Mouse (Mus musculus): ENCODE data around the gene Tspyl3. TPM values are rescaled to one million over a fixed set of nuclear protein-coding genes. Genes with fewer than 3 reads are reported as not detected.

Tspyl3 gene
- polyA plus RNA-seq, 1 experiment from 2014 or later: 20.8 TPM

- Histone ChIP-seq H3K36me3 (peaks cover 8% of the 10 kb centered on the region; the same call in 1 of the 2 replicates), H3K27me3 (no peaks in the 10 kb centered on the region), H3K9me3 (no peaks in the 10 kb centered on the region), H3K9ac (no peak overlapping the region), H3K27ac (replicated peaks) (no peak overlapping the region), H3K4me2 (no peak overlapping the region), H3K4me1 (replicated peaks) (peaks cover 15% of the 10 kb centered on the region), H3K4me3 (no peak overlapping the region)
- no peak for ATAC-seq (ENCODE audit: low read depth)
- 89% methylated on average over 4 of the region's 4 CpGs for WGBS
Measured at GRCm38 (mm10) chr2:153221620-153222019, 3.6 kb downstream of the Tspyl3 start.

GRCm38 (mm10) chr2:153218516-153218915 is 6.7 kb downstream of the Tspyl3 start:
- H3K4me3 ChIP-seq: no peak overlapping the region
- H3K27ac ChIP-seq (replicated peaks): no peak overlapping the region
- no peak for ATAC-seq (ENCODE audit: low read depth)
- 73% methylated on average over 3 of the region's 3 CpGs for WGBS
- H3K9me3 ChIP-seq: no peaks in the 10 kb centered on the region
- H3K9ac ChIP-seq: no peak overlapping the region
- no peaks in the 10 kb centered on the region for H3K27me3 ChIP-seq
- peaks cover 8% of the 10 kb centered on the region; the same call in 1 of the 2 replicates for H3K36me3 ChIP-seq
- no peaks in the 10 kb centered on the region for H3K4me1 ChIP-seq (replicated peaks)
- no peak overlapping the region for H3K4me2 ChIP-seq

DNA sequence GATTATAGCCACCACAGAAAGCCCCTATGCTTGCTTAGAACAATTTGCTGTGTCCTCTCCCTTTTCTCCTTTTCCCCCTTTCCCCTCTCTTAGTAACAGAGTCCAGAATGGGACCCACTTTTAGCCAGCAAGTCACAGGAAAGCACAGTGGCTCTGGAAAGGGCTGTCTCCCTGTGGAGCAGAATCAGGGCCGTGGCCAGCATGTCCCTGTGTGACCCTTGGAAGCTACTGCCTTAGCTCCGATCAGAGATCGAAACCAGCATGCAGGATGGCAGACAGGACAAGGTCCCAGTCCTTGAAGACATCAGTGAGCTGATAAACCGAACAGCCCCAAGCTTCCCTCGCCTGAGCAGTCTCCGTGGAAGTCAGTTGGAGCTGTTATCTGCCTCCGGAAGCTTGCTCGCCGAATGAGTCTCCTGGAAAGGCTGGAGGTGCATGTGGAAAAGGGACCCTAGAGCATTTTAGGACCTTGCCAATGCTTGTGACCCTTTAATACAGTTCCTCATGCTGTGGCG is 7.4 kb downstream of the Tspyl3 start:
- Histone ChIP-seq H3K9ac (no peak overlapping the region), H3K27ac (replicated peaks) (no peak overlapping the region), H3K4me3 (no peak overlapping the region), H3K9me3 (no peaks in the 10 kb centered on the region), H3K4me1 (replicated peaks) (no peaks in the 10 kb centered on the region), H3K27me3 (no peaks in the 10 kb centered on the region), H3K36me3 (peaks cover 8% of the 10 kb centered on the region; the same call in 1 of the 2 replicates), H3K4me2 (no peak overlapping the region)
- no peak for ATAC-seq (ENCODE audit: low read depth)
- WGBS: 89% methylated on average over 10 of the region's 10 CpGs

DNA sequence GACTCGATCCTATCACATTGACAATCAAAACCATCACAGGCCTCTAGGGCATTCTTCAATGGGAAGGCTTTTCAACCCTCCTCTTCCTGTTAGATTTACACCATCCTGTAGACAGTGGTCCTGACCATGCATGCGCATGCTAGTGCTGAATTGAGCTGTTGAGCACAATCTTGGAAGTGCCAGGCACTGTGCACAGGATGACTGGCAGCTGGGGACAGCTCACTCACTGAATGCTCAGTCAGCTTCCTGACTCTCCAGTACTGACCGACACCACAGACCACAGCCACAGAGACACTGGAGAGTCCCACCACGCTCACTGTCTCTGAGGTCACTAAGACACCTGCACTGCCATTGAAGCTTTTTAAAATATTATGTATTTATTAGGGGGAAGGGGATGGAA is 9.8 kb downstream of the Tspyl3 start:
- 87% methylated on average over 4 of the region's 4 CpGs for WGBS
- H3K27me3 ChIP-seq: no peaks in the 10 kb centered on the region
- H3K4me3 ChIP-seq: no peak overlapping the region
- no peaks in the 10 kb centered on the region for H3K4me1 ChIP-seq (replicated peaks)
- no peak overlapping the region for H3K4me2 ChIP-seq
- H3K9me3 ChIP-seq: no peaks in the 10 kb centered on the region
- ATAC-seq (ENCODE audit: low read depth): no peak
- H3K36me3 ChIP-seq: 0 out of 2 replicates have a peak, but pooled peaks cover 10% of the 10 kb centered on the region
- no peak overlapping the region for H3K9ac ChIP-seq
- H3K27ac ChIP-seq (replicated peaks): no peak overlapping the region

- Histone ChIP-seq H3K4me2 (no peak overlapping the region), H3K9ac (no peak overlapping the region), H3K27me3 (no peaks in the 10 kb centered on the region), H3K36me3 (peaks cover 16% of the 10 kb centered on the region), H3K4me3 (no peak overlapping the region), H3K9me3 (no peaks in the 10 kb centered on the region), H3K27ac (replicated peaks) (no peak overlapping the region), H3K4me1 (replicated peaks) (no peaks in the 10 kb centered on the region)
- 87% methylated on average over 6 of the region's 6 CpGs for WGBS
- no peak for ATAC-seq (ENCODE audit: low read depth)
Measured at GRCm38 (mm10) chr2:153214771-153215259, 10.4 kb downstream of the Tspyl3 start.

GRCm38 (mm10) chr2:153213351-153213750 is 11.9 kb downstream of the Tspyl3 start:
- Histone ChIP-seq H3K4me3 (no peak overlapping the region), H3K27ac (replicated peaks) (no peak overlapping the region), H3K9ac (no peak overlapping the region), H3K36me3 (peaks cover 31% of the 10 kb centered on the region), H3K4me2 (no peak overlapping the region), H3K27me3 (no peaks in the 10 kb centered on the region), H3K4me1 (replicated peaks) (no peaks in the 10 kb centered on the region), H3K9me3 (no peaks in the 10 kb centered on the region)
- no peak for ATAC-seq (ENCODE audit: low read depth)
- 88% methylated on average over 4 of the region's 4 CpGs for WGBS

GRCm38 (mm10) chr2:153211451-153211850 is 13.8 kb downstream of the Tspyl3 start:
- Histone ChIP-seq H3K4me2 (no peak overlapping the region), H3K27ac (replicated peaks) (no peak overlapping the region), H3K27me3 (no peaks in the 10 kb centered on the region), H3K4me3 (no peak overlapping the region), H3K4me1 (replicated peaks) (no peaks in the 10 kb centered on the region), H3K9me3 (no peaks in the 10 kb centered on the region), H3K36me3 (peaks cover 49% of the 10 kb centered on the region), H3K9ac (no peak overlapping the region)
- WGBS: 91% methylated on average over 5 of the region's 5 CpGs
- ATAC-seq (ENCODE audit: low read depth): no peak

GRCm38 (mm10) chr2:153209286-153209685 is 16.0 kb downstream of the Tspyl3 start:
- Histone ChIP-seq H3K4me2 (no peak overlapping the region), H3K9me3 (no peaks in the 10 kb centered on the region), H3K36me3 (peaks cover 70% of the 10 kb centered on the region), H3K4me3 (no peak overlapping the region), H3K27me3 (no peaks in the 10 kb centered on the region), H3K4me1 (replicated peaks) (no peaks in the 10 kb centered on the region), H3K9ac (no peak overlapping the region), H3K27ac (replicated peaks) (no peak overlapping the region)
- 86% methylated on average over 5 of the region's 5 CpGs for WGBS
- no peak for ATAC-seq (ENCODE audit: low read depth)

DNA sequence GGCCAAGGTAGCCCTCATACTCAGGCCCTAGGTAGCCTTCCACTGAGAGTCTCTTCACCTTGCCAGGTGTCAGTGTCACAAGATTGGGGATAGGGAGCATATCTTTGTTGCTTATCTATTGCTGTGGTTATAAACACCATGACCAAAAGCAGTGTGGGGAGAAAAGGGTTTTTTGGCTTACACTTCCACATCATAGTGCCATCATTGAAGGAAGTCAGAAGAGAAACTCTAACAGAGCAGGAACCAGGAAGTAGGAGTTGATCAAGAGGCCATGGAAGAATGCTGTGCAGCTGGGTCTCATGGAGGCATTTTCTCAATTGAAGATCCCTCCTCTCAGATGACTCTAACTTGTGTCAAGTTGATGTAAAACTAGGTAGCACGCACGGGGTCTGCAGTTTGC is 17.1 kb downstream of the Tspyl3 start:
- no peak overlapping the region for H3K27ac ChIP-seq (replicated peaks)
- H3K4me2 ChIP-seq: no peak overlapping the region
- no peaks in the 10 kb centered on the region for H3K27me3 ChIP-seq
- no peak for ATAC-seq (ENCODE audit: low read depth)
- no peaks in the 10 kb centered on the region for H3K9me3 ChIP-seq
- 97% methylated on average over 2 of the region's 2 CpGs for WGBS
- H3K9ac ChIP-seq: no peak overlapping the region
- H3K4me3 ChIP-seq: no peak overlapping the region
- H3K36me3 ChIP-seq: peaks cover 80% of the 10 kb centered on the region
- no peaks in the 10 kb centered on the region for H3K4me1 ChIP-seq (replicated peaks)

- Histone ChIP-seq H3K9me3 (no peaks in the 10 kb centered on the region), H3K4me2 (no peak overlapping the region), H3K9ac (no peak overlapping the region), H3K4me1 (replicated peaks) (no peaks in the 10 kb centered on the region), H3K27ac (replicated peaks) (no peak overlapping the region), H3K27me3 (no peaks in the 10 kb centered on the region), H3K36me3 (peaks cover 87% of the 10 kb centered on the region), H3K4me3 (no peak overlapping the region)
- no peak for ATAC-seq (ENCODE audit: low read depth)
- 63% methylated on average over 1 of the region's 1 CpGs for WGBS
Measured at GRCm38 (mm10) chr2:153202766-153203165, 22.5 kb downstream of the Tspyl3 start.

DNA sequence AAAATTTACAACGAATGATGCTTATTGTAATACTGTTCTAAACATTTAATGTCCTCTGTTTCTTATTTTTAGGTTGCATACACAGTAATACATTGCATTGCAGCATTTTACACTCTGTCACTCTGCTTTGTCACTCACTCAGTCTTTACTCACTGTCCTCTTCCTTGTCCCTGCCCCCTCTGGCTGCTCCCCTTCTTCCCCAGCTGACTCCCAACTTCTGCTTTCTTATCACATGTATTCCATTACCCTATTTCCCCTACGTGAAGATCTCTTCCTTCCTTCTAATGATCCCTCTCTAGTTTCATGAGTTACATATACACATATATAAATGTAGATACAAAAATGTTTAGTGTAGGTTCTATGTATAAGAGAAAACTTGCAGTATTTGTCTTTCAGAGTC is 26.1 kb downstream of the Tspyl3 start:
- H3K4me3 ChIP-seq: no peak overlapping the region
- no peak overlapping the region for H3K9ac ChIP-seq
- H3K27ac ChIP-seq (replicated peaks): no peak overlapping the region
- ATAC-seq (ENCODE audit: low read depth): no peak
- no peak overlapping the region for H3K4me2 ChIP-seq
- H3K4me1 ChIP-seq (replicated peaks): no peaks in the 10 kb centered on the region
- H3K27me3 ChIP-seq: no peaks in the 10 kb centered on the region
- H3K9me3 ChIP-seq: no peaks in the 10 kb centered on the region
- H3K36me3 ChIP-seq: peaks cover 84% of the 10 kb centered on the region
- WGBS: 87% methylated on average over 2 of the region's 2 CpGs

DNA sequence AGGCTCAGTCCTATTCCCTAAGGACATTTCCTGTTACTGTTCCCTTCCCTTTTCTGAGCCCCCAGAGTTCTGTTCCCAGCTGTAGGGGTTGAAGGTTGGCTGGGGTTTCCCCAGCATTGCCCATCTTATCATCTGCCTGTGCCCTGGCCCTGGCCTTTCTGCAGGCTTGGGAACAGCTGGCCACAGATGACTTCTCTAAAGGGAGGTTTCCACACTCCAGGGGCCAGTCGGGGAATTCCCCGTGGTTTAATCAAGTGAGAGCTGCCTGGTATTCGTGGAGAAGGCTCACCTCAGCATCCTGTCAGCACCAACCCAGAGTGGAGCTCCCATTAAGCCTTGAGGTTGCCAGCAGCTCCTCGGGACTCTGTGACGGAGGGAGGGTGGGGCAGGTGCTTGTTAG is 26.8 kb downstream of the Tspyl3 start:
- Histone ChIP-seq H3K27me3 (no peaks in the 10 kb centered on the region), H3K4me1 (replicated peaks) (no peaks in the 10 kb centered on the region), H3K9ac (no peak overlapping the region), H3K27ac (replicated peaks) (no peak overlapping the region), H3K9me3 (no peaks in the 10 kb centered on the region), H3K4me3 (no peak overlapping the region), H3K4me2 (no peak overlapping the region), H3K36me3 (peaks cover 81% of the 10 kb centered on the region)
- ATAC-seq (ENCODE audit: low read depth): no peak
- 81% methylated on average over 5 of the region's 5 CpGs for WGBS

DNA sequence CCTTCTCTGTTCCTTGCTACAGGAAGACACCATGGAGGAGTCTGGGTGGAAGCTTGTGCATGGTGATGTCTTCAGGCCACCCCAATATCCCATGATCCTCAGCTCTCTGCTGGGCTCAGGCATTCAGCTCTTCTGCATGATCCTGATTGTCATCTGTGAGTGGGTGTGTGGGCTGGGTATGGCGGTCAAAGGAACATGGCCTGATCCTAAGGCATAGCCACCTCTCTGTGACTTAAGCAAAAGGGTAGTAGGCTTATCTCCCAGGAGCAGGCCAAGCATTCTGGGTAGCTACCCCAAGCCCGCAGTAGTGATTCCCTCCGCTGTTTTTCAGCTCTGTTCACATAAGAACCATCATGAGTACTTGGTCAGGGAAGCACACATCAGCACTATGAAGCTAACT is 31.0 kb downstream of the Tspyl3 start:
- no peaks in the 10 kb centered on the region for H3K4me1 ChIP-seq (replicated peaks)
- H3K9ac ChIP-seq: no peak overlapping the region
- H3K36me3 ChIP-seq: peaks cover 86% of the 10 kb centered on the region
- no peak overlapping the region for H3K27ac ChIP-seq (replicated peaks)
- H3K4me3 ChIP-seq: no peak overlapping the region
- WGBS: 100% methylated on average over 3 of the region's 3 CpGs
- H3K27me3 ChIP-seq: no peaks in the 10 kb centered on the region
- no peaks in the 10 kb centered on the region for H3K9me3 ChIP-seq
- no peak for ATAC-seq (ENCODE audit: low read depth)
- H3K4me2 ChIP-seq: no peak overlapping the region

All from neural tube, embryonic 13.5 days (tissue).